Mouse (Mus musculus) heart, embryonic 16.5 days (tissue): Measurements from ENCODE around the gene Hsdl1. TPM values are rescaled to one million over a fixed set of nuclear protein-coding genes. Genes with fewer than 3 reads are reported as not detected.

Experiments
- ATAC-seq: fragments of 200-750 bp; cut with Nextera tagmentation; replicated peaks from 2 replicates; pipeline ENCODE4 v1.8.0; 2017; ENCODE audit warnings: moderate number of reproducible peaks; ENCODE audit not compliant: insufficient read depth, low FRiP score; ENCODE audit errors: extremely low read depth
- H3K27ac ChIP-seq: fragments of 300-500 bp; sonication (generic); 2 replicates; pipeline ENCODE4 v1.5.1; 2014; ENCODE audit warnings: mild to moderate bottlenecking, low read length, control low read depth, moderate library complexity
- H3K27me3 ChIP-seq: fragments of 300-500 bp; sonication (generic); 2 replicates; pipeline ENCODE4 v1.6.1; 2014; ENCODE audit warnings: low read length, mixed read lengths; ENCODE audit not compliant: control insufficient read depth, insufficient read depth
- H3K36me3 ChIP-seq: fragments of 300-500 bp; sonication (generic); 2 replicates; pipeline ENCODE4 v1.6.1; 2014; ENCODE audit not compliant: control insufficient read depth, insufficient read depth
- H3K4me1 ChIP-seq: fragments of 300-500 bp; sonication (generic); 2 replicates; pipeline ENCODE4 v1.6.1; 2014; ENCODE audit warnings: low read length, mixed read lengths; ENCODE audit not compliant: control insufficient read depth, insufficient read depth
- H3K4me2 ChIP-seq: fragments of 300-500 bp; sonication (generic); 2 replicates; pipeline ENCODE4 v1.6.1; 2014; ENCODE audit warnings: low read depth, mild to moderate bottlenecking, control low read depth, low read length
- H3K4me3 ChIP-seq: fragments of 300-500 bp; sonication (generic); 2 replicates; pipeline ENCODE4 v1.5.1; 2014; ENCODE audit warnings: mild to moderate bottlenecking, control low read depth, low read length
- H3K9ac ChIP-seq: fragments of 300-500 bp; sonication (generic); 2 replicates; pipeline ENCODE4 v1.6.1; 2014; ENCODE audit warnings: low read length, control low read depth
- H3K9me3 ChIP-seq: fragments of 300-500 bp; sonication (generic); replicated peaks from 2 replicates; pipeline ENCODE4 v1.6.1; 2016; ENCODE audit warnings: low read length; ENCODE audit not compliant: control insufficient read depth
- WGBS: fragments of 180-500 bp; shearing (Covaris S2); extraction: QIAGEN DNeasy Blood & Tissue Kit; methylation state at CpG from one replicate; pipeline ENCODE4 v1.1.7; 2014; 5-methylcytosine and 5-hydroxymethylcytosine counted together
- polyA plus RNA-seq: library from polyadenylated mRNA; unstranded; fragments of >200 nt; fragmentation: Nextera tagmentation; extraction: Ambion mirVana; gene quantifications from 2 replicates; pipeline ENCODE4 v1.2.1, GENCODE M21; 2015

Hsdl1 gene
- polyA plus RNA-seq, 1 experiment from 2014 or later, result 51.1 TPM

DNA sequence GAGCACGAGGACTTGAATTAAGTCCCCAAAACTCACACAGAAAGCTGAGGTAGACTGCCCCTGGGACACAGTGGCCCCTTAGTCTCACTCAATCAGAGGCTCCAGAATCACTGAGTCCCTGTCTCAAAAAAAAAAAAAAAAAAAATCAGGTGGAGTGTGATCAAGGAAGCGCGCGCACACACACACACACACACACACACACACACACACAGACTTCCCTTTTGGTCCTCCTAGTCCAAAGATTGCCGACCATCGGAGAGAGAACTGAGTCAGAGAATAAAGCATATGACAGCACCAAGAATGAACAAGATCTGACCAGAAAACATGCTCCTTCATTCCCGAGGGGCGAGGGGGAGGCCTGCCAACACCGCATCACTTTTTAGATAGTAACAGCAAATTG lies 17.9 kb downstream of the Hsdl1 start:
- H3K4me1 ChIP-seq, result peaks cover 18% of the 10 kb centered on the region
- H3K4me2 ChIP-seq, result peak overlapping the region; percentile 94
- no peak overlapping the region for H3K27ac ChIP-seq
- no peak for ATAC-seq
- H3K4me3 ChIP-seq, result peak overlapping the region; percentile 83
- H3K9ac ChIP-seq, result peak overlapping the region; percentile 89
- WGBS, result 70% methylated on average over 9 of the region's 9 CpGs
- 0 out of 2 replicates have a peak, but pooled peaks cover 4% of the 10 kb centered on the region for H3K36me3 ChIP-seq
- H3K27me3 ChIP-seq, result no peaks in the 10 kb centered on the region
- no peaks in the 10 kb centered on the region for H3K9me3 ChIP-seq

DNA sequence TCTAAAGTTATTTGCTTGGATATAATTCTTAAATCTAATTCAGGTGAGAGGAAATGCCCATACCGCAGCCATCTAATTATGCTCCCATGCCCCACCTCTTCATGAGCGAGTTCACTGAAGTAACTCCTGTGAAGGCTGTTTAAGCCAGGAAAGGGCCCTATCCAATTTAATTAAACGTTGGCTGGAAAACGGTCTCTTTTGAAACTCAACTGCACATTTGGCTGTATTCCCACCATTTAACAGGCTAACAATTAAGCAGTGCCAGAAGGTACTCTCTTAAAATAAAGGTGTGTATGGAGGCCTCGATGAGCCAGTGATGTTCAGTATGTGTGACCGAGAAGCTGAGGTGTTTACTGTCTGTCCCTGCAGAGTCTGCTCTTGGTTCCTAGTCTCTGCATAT lies 19.1 kb downstream of the Hsdl1 start:
- Histone ChIP-seq H3K4me1 (peaks cover 18% of the 10 kb centered on the region), H3K4me2 (no peak overlapping the region), H3K27me3 (no peaks in the 10 kb centered on the region), H3K27ac (no peak overlapping the region), H3K9ac (no peak overlapping the region), H3K36me3 (no peaks in the 10 kb centered on the region), H3K4me3 (no peak overlapping the region), H3K9me3 (no peaks in the 10 kb centered on the region)
- no peak for ATAC-seq
- WGBS, result 85% methylated on average over 6 of the region's 6 CpGs

DNA sequence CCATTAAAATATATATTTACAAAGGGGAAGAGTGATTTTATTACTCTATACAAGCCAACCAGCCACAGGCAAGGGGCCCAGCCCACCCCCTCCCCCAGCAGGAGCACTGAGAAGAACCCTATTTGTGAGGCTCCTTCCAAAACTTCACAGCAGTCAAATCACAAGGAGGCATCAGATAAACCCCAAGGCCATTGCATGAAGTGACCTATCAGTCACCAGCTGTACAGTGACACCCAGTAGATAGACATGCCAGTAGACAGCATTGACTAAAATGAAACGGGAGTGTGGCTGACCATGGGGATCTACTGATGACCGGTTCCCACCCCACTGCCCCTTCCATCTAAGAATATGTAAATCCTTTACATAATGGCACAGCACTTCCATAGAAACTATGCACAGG lies 22.0 kb downstream of the Hsdl1 start:
- Histone ChIP-seq H3K9me3 (no peaks in the 10 kb centered on the region), H3K4me2 (no peak overlapping the region), H3K4me1 (peaks cover 15% of the 10 kb centered on the region), H3K36me3 (no peaks in the 10 kb centered on the region), H3K9ac (no peak overlapping the region), H3K4me3 (no peak overlapping the region), H3K27me3 (no peaks in the 10 kb centered on the region), H3K27ac (no peak overlapping the region)
- 60% methylated on average over 2 of the region's 2 CpGs for WGBS
- ATAC-seq, result no peak

DNA sequence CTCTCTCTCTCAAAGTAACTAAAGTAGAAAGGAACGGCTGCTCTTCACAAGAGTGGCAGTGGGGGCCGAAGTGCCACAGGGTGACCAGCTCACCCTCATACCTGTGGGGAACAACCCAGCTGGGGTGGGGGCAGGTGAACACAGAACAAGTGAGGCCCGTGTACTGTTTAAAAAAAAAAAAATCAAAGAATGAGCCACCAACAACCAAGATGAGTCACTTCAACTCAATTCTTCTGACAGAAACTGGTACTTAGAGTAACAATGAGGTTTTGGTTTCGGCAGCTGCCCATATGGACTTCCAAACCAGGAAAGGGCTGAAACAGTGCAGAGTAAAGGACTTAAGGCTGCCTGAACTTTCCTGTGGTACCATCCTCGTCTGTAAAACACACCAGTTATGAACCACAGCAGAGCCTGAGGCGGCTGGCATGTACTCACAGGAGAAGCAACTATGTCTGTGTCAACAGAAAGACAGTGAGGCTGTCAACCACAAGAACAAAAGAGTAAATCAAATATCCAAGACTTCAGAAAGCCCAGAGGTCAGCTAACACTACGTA lies 26.3 kb downstream of the Hsdl1 start:
- Histone ChIP-seq H3K27me3 (no peaks in the 10 kb centered on the region), H3K9me3 (no peaks in the 10 kb centered on the region), H3K4me1 (peaks cover 4% of the 10 kb centered on the region; the same call in 1 of the 2 replicates), H3K36me3 (peaks cover 26% of the 10 kb centered on the region), H3K9ac (no peak overlapping the region), H3K4me2 (no peak overlapping the region), H3K27ac (no peak overlapping the region), H3K4me3 (no peak overlapping the region)
- WGBS, result 71% methylated on average over 7 of the region's 7 CpGs
- no peak for ATAC-seq

DNA sequence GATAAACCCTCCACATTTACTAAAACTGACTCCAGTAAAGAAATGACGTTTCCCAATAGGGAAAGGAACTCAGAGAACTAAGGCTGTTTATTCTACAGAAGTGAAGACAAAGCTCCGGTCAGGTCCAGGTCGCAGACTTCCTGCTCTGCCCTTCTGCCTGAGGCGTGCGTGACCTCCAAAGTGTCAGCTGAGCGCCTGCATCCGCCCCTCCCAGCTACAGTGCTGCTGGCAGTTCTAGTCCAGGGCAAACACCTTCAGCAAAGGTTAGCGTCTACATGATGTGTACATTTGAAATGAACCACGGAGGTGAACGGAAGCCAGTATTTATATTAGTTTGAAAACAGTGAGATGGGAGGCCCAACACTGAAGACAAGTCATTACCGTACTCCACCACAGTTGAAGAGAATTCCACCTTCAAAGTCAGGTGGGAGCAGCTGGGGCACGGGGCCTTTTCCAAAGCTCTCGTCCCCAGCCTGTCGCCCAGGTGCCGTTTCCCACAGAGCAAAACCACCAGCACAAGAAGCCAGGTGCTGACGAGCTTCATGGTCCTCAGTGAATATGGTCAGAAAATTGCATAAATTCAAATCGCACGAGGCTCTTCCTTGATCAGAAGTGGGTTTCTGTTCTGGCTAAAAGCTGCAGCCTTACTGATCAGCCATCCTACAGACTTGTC lies 27.8 kb downstream of the Hsdl1 start:
- Histone ChIP-seq H3K36me3 (peaks cover 32% of the 10 kb centered on the region), H3K9me3 (no peaks in the 10 kb centered on the region), H3K4me2 (no peak overlapping the region), H3K27me3 (no peaks in the 10 kb centered on the region), H3K27ac (no peak overlapping the region), H3K4me1 (0 out of 2 replicates have a peak, but pooled peaks cover 2% of the 10 kb centered on the region), H3K4me3 (no peak overlapping the region), H3K9ac (no peak overlapping the region)
- WGBS, result 71% methylated on average over 18 of the region's 18 CpGs
- ATAC-seq, result peak; percentile 41; the same call in 1 of the 2 replicates

DNA sequence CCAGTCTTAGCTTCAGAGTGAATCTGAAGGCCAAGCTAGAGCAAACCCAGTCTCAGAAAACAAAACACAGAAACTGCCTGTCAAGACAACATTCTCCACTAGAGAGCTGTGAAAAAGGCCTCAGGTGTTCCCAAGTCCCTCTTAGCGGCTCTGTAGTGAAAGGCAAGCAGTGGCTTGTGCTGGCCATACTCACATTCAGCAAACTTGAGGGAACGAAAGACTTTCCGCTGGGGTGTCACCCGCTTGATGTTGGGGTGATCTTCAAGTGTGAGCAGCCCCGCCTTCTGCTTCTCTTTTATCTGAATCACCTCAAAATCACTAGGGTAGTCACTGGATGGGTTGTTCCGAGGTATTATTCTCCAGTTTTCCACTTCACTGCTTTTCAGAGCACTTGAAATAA lies 29.2 kb downstream of the Hsdl1 start:
- Histone ChIP-seq H3K4me3 (no peak overlapping the region), H3K4me1 (0 out of 2 replicates have a peak, but pooled peaks cover 2% of the 10 kb centered on the region), H3K27ac (no peak overlapping the region), H3K9me3 (no peaks in the 10 kb centered on the region), H3K27me3 (no peaks in the 10 kb centered on the region), H3K36me3 (peaks cover 44% of the 10 kb centered on the region), H3K4me2 (no peak overlapping the region), H3K9ac (no peak overlapping the region)
- 94% methylated on average over 6 of the region's 6 CpGs for WGBS
- no peak for ATAC-seq

DNA sequence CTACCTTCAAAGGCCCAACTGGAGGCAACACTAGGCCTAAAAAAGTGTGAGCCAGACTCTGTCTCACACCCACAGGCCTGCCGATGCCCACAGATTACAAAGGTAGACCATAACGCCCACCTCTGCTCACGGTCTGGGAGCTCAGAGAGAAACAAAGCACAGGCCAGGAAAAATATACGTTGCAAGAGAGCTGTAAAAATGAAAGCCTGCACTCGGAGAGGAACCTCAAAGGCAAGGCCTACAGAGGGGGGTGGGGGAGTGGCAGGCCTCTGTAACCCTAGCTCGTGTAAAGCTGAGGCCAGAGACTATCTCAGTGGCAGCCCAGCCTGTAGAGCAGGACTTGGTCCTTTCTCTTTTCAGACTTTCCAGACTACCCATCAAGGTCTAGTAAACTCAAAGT lies 29.8 kb downstream of the Hsdl1 start:
- H3K27ac ChIP-seq, result no peak overlapping the region
- no peak overlapping the region for H3K4me3 ChIP-seq
- peaks cover 49% of the 10 kb centered on the region for H3K36me3 ChIP-seq
- H3K4me1 ChIP-seq, result 0 out of 2 replicates have a peak, but pooled peaks cover 2% of the 10 kb centered on the region
- H3K27me3 ChIP-seq, result no peaks in the 10 kb centered on the region
- H3K9ac ChIP-seq, result no peak overlapping the region
- no peak for ATAC-seq
- H3K9me3 ChIP-seq, result no peaks in the 10 kb centered on the region
- 75% methylated on average over 6 of the region's 6 CpGs for WGBS
- no peak overlapping the region for H3K4me2 ChIP-seq

DNA sequence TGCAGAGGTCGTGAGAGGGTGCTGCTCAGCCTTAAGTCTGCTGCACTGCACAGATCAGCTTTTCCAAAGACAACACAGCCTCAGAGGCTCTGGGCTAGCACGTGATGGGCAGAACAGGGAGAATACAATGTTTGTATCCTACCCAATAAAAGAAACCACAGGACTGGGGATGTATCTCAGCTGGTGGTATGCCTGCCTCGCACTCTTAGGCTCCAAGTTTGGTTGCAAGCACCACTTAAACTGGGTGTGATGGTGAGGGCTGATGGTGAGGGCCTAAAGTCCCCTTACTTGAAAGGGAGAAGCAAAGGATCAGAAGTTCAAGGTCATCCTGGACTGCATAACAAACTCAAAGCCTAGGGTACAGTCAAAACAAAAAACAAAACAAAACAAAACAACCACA lies 30.4 kb downstream of the Hsdl1 start:
- Histone ChIP-seq H3K4me2 (no peak overlapping the region), H3K9me3 (no peaks in the 10 kb centered on the region), H3K9ac (no peak overlapping the region), H3K36me3 (peaks cover 55% of the 10 kb centered on the region), H3K27me3 (no peaks in the 10 kb centered on the region), H3K27ac (no peak overlapping the region), H3K4me1 (0 out of 2 replicates have a peak, but pooled peaks cover 2% of the 10 kb centered on the region), H3K4me3 (no peak overlapping the region)
- no peak for ATAC-seq
- 83% methylated on average over 3 of the region's 3 CpGs for WGBS

DNA sequence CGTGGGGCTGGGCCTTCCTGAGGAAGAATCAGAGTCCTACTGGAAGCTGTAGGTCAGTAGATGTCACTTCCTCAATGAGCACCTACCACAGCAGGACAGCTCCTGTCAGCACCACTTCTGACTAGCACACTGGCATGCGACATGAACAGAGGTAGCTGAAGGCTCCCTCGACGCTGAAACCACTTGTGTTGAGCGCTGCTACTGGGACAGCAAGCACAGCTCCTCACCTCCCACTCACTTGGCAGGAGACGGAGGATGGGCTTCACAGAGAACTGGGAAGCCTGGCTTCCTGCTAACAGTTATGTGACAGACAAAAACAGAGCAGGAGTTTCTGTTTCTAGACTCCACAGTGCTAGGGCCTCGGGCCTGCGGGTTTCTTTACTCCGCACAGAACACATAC lies 43.0 kb downstream of the Hsdl1 start:
- peaks cover 80% of the 10 kb centered on the region for H3K36me3 ChIP-seq
- H3K27ac ChIP-seq, result no peak overlapping the region
- no peaks in the 10 kb centered on the region for H3K4me1 ChIP-seq
- no peak overlapping the region for H3K4me2 ChIP-seq
- ATAC-seq, result peak; percentile 49
- H3K9ac ChIP-seq, result no peak overlapping the region
- H3K27me3 ChIP-seq, result no peaks in the 10 kb centered on the region
- 51% methylated on average over 9 of the region's 9 CpGs for WGBS
- H3K4me3 ChIP-seq, result no peak overlapping the region
- no peaks in the 10 kb centered on the region for H3K9me3 ChIP-seq
